Mouse (Mus musculus): ENCODE measurements around the gene Gm20532. TPM values are rescaled to one million over a fixed set of nuclear protein-coding genes. Genes with fewer than 3 reads are reported as not detected.

Gene Gm20532
- polyA plus RNA-seq, 1 experiment from 2014 or later = not detected

DNA sequence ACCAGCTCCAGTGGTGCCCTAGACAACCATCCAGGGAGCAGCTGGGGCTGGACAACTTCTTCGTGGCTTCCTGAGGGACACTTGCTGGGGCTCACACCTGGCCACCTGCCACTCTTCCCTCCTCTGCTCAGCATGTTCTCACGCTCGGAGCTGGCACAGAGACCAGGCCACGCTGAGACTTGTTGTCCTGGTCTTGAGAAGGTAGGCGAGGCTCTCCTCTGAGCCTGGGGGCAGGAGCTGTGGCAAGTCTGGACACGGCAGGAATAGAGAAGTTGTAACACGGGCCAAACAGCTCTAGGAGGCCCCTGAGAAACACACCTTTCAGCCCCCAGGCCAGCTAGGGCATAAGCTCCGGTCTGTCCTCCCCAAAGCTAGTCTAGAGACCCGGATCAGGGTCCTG is 32.5 kb upstream of the Gm20532 start:
- H3K27ac ChIP-seq (replicated peaks) = no peak overlapping the region
- 87% methylated on average over 9 of the region's 9 CpGs for WGBS

GRCm38 (mm10) chr2:26555076-26555475 is 31.4 kb upstream of the Gm20532 start:
- WGBS = 92% methylated on average over 4 of the region's 4 CpGs
- H3K4me1 ChIP-seq = peaks cover 26% of the 10 kb centered on the region
- no peaks in the 10 kb centered on the region for H3K36me3 ChIP-seq
- no peak overlapping the region for H3K4me3 ChIP-seq
- no peaks in the 10 kb centered on the region for H3K9me3 ChIP-seq (replicated peaks)
- H3K27me3 ChIP-seq (ENCODE audit: low read depth, poor library complexity, severe bottlenecking) = no peaks in the 10 kb centered on the region; the same call in 1 of the 2 replicates
- no peak for DNase-seq (ENCODE audit: low spot score)
- H3K27ac ChIP-seq (replicated peaks) = peak overlapping the region; percentile 35; the same call in 1 of the 2 replicates

More for the DNA sequence above, 32.5 kb upstream of the Gm20532 start:
- Histone ChIP-seq H3K4me3 (no peak overlapping the region), H3K9me3 (replicated peaks) (no peaks in the 10 kb centered on the region), H3K27me3 (ENCODE audit: low read depth, poor library complexity, severe bottlenecking) (no peaks in the 10 kb centered on the region; the same call in 1 of the 2 replicates), H3K4me1 (peaks cover 19% of the 10 kb centered on the region), H3K36me3 (no peaks in the 10 kb centered on the region)
- no peak for DNase-seq (ENCODE audit: low spot score)

- no peak for DNase-seq (ENCODE audit: low spot score)
- Histone ChIP-seq H3K27ac (replicated peaks) (peak overlapping the region; percentile 13), H3K4me1 (peaks cover 38% of the 10 kb centered on the region), H3K4me3 (no peak overlapping the region), H3K9me3 (replicated peaks) (no peaks in the 10 kb centered on the region), H3K36me3 (no peaks in the 10 kb centered on the region), H3K27me3 (ENCODE audit: low read depth, poor library complexity, severe bottlenecking) (peaks cover 8% of the 10 kb centered on the region; the same call in 1 of the 2 replicates)
- WGBS = 62% methylated on average over 4 of the region's 4 CpGs
Observed at GRCm38 (mm10) chr2:26556535-26556993, 29.9 kb upstream of the Gm20532 start.

DNA sequence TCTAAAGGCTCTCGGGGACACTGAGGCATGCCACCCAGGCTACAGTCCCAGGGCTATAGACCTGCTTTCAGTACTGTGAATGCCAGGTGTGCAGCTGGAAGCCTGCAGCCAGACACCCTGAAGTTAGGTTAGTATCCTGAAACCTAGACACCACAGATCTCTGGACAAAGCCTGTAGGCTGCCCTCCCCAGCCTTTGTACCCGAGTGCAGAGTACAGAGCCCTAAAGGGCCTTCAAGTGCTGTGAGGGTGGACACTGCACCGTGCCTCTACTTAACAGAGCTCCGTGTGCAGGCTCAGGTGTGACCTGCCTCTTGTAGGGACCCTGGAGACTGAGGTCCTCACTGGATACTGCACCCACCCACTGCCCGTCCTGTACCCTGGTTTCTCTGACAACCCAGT is 25.9 kb upstream of the Gm20532 start:
- no peak overlapping the region for H3K4me3 ChIP-seq
- 78% methylated on average over 5 of the region's 5 CpGs for WGBS
- no peaks in the 10 kb centered on the region for H3K9me3 ChIP-seq (replicated peaks)
- H3K4me1 ChIP-seq = peaks cover 42% of the 10 kb centered on the region
- H3K27me3 ChIP-seq (ENCODE audit: low read depth, poor library complexity, severe bottlenecking) = peaks cover 15% of the 10 kb centered on the region; the same call in 1 of the 2 replicates
- DNase-seq (ENCODE audit: low spot score) = no peak
- H3K27ac ChIP-seq (replicated peaks) = peak overlapping the region; percentile 69
- H3K36me3 ChIP-seq = no peaks in the 10 kb centered on the region

- H3K27me3 ChIP-seq (ENCODE audit: low read depth, poor library complexity, severe bottlenecking) = peaks cover 15% of the 10 kb centered on the region; the same call in 1 of the 2 replicates
- 48% methylated on average over 6 of the region's 6 CpGs for WGBS
- DNase-seq (ENCODE audit: low spot score) = peak; percentile 54
- no peaks in the 10 kb centered on the region for H3K36me3 ChIP-seq
- peak overlapping the region; percentile 69 for H3K27ac ChIP-seq (replicated peaks)
- no peak overlapping the region for H3K4me3 ChIP-seq
- no peaks in the 10 kb centered on the region for H3K9me3 ChIP-seq (replicated peaks)
- H3K4me1 ChIP-seq = peaks cover 39% of the 10 kb centered on the region
Observed at GRCm38 (mm10) chr2:26561351-26562016, 25.0 kb upstream of the Gm20532 start.

DNA sequence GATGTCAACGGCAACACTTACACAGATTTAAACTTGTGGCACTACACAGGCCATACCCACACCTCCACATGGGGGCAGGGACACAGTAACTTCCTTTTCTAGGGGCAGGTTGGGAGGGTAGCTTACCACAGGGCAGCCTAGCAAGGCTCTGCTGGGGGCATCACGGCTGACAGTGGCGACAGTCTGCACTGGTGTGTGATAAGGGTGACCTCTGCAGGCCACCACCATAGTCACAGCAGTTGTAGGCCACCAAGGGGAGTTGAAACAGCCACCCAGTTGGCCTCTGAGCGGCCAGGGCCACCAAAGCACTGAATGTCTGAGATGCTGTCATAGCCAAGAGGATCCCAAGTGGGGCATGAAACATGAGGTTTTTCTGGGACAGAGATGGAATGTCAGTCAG is 20.2 kb upstream of the Gm20532 start:
- Histone ChIP-seq H3K27me3 (ENCODE audit: low read depth, poor library complexity, severe bottlenecking) (peaks cover 8% of the 10 kb centered on the region; the same call in 1 of the 2 replicates), H3K4me3 (no peak overlapping the region), H3K36me3 (no peaks in the 10 kb centered on the region), H3K27ac (replicated peaks) (no peak overlapping the region), H3K4me1 (peaks cover 18% of the 10 kb centered on the region), H3K9me3 (replicated peaks) (no peaks in the 10 kb centered on the region)
- peak; percentile 63 for DNase-seq (ENCODE audit: low spot score)
- WGBS = 24% methylated on average over 4 of the region's 4 CpGs

DNA sequence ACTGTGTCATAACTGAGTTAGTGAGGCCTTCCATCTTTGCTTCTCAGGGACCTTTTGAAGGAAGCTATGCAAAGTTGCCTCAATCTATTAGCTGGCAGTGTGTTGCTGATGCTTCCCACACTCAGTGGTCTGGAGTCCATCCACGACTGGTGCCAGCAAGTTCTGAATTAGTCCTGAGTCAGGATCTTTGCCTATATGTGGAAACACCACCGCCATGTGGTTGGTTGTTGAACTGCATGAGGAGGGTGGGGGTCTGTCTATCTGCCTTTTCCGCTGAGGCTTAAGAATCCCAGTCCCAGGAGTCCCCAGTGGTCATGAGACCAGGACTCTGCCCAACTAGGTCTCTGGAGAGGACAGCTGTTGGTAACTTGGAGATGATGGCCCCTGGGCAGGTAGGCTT is 16.4 kb upstream of the Gm20532 start:
- H3K4me1 ChIP-seq = peaks cover 26% of the 10 kb centered on the region
- DNase-seq (ENCODE audit: low spot score) = peak; percentile 73
- no peaks in the 10 kb centered on the region for H3K36me3 ChIP-seq
- H3K27me3 ChIP-seq (ENCODE audit: low read depth, poor library complexity, severe bottlenecking) = no peaks in the 10 kb centered on the region
- H3K27ac ChIP-seq (replicated peaks) = no peak overlapping the region
- WGBS = 10% methylated on average over 3 of the region's 3 CpGs
- no peak overlapping the region for H3K4me3 ChIP-seq
- no peaks in the 10 kb centered on the region for H3K9me3 ChIP-seq (replicated peaks)

GRCm38 (mm10) chr2:26571400-26571799 is 15.0 kb upstream of the Gm20532 start:
- Histone ChIP-seq H3K9me3 (replicated peaks) (no peaks in the 10 kb centered on the region), H3K4me1 (peaks cover 32% of the 10 kb centered on the region), H3K27ac (replicated peaks) (peak overlapping the region; percentile 15; the same call in 1 of the 2 replicates), H3K27me3 (ENCODE audit: low read depth, poor library complexity, severe bottlenecking) (no peaks in the 10 kb centered on the region), H3K4me3 (no peak overlapping the region), H3K36me3 (no peaks in the 10 kb centered on the region)
- 83% methylated on average over 9 of the region's 9 CpGs for WGBS
- DNase-seq (ENCODE audit: low spot score) = no peak

- Histone ChIP-seq H3K9me3 (replicated peaks) (no peaks in the 10 kb centered on the region), H3K4me1 (peaks cover 32% of the 10 kb centered on the region), H3K4me3 (no peak overlapping the region), H3K36me3 (no peaks in the 10 kb centered on the region), H3K27ac (replicated peaks) (peak overlapping the region; percentile 15), H3K27me3 (ENCODE audit: low read depth, poor library complexity, severe bottlenecking) (no peaks in the 10 kb centered on the region)
- 76% methylated on average over 5 of the region's 5 CpGs for WGBS
- DNase-seq (ENCODE audit: low spot score) = no peak
Observed at GRCm38 (mm10) chr2:26571826-26572225, 14.6 kb upstream of the Gm20532 start.

- no peaks in the 10 kb centered on the region for H3K9me3 ChIP-seq (replicated peaks)
- no peaks in the 10 kb centered on the region for H3K36me3 ChIP-seq
- H3K4me3 ChIP-seq = no peak overlapping the region
- no peaks in the 10 kb centered on the region for H3K27me3 ChIP-seq (ENCODE audit: low read depth, poor library complexity, severe bottlenecking)
- no peak for DNase-seq (ENCODE audit: low spot score)
- peaks cover 40% of the 10 kb centered on the region for H3K4me1 ChIP-seq
- WGBS = 81% methylated on average over 12 of the region's 12 CpGs
- H3K27ac ChIP-seq (replicated peaks) = 0 out of 2 replicates have a peak overlapping the region, but pooled peaks have one; percentile 46
Observed at GRCm38 (mm10) chr2:26573396-26573795, 13.0 kb upstream of the Gm20532 start.

DNA sequence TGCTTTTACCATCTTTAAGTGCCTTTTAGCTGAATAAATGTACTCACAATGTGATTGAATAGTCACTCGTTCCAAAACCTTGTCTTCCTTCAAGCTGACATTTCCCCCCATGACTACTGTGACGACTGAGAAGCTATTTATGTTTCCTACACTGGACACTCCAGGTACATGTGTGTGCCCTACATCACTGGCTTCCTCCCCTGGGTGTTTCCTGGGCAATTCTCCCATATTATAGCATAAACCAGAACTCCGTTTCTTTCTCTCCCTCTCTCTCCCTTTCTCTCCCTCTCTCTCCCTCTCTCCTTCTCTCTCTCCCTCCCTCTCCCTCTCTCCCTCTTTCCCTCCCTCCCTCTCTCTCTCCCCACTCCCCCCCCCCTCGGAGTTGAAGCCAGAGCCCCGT is 12.6 kb upstream of the Gm20532 start:
- DNase-seq (ENCODE audit: low spot score) = no peak
- Histone ChIP-seq H3K36me3 (no peaks in the 10 kb centered on the region), H3K4me1 (peaks cover 42% of the 10 kb centered on the region), H3K27ac (replicated peaks) (peak overlapping the region; percentile 46), H3K4me3 (no peak overlapping the region), H3K9me3 (replicated peaks) (no peaks in the 10 kb centered on the region), H3K27me3 (ENCODE audit: low read depth, poor library complexity, severe bottlenecking) (no peaks in the 10 kb centered on the region)
- WGBS = 49% methylated on average over 5 of the region's 5 CpGs

GRCm38 (mm10) chr2:26574862-26575261 is 11.6 kb upstream of the Gm20532 start:
- Histone ChIP-seq H3K27ac (replicated peaks) (peak overlapping the region; percentile 46), H3K36me3 (no peaks in the 10 kb centered on the region), H3K4me3 (no peak overlapping the region), H3K4me1 (peaks cover 46% of the 10 kb centered on the region), H3K27me3 (ENCODE audit: low read depth, poor library complexity, severe bottlenecking) (no peaks in the 10 kb centered on the region), H3K9me3 (replicated peaks) (no peaks in the 10 kb centered on the region)
- 26% methylated on average over 5 of the region's 5 CpGs for WGBS
- peak; percentile 27 for DNase-seq (ENCODE audit: low spot score)

- Histone ChIP-seq H3K9me3 (replicated peaks) (no peaks in the 10 kb centered on the region), H3K4me1 (peaks cover 43% of the 10 kb centered on the region), H3K27ac (replicated peaks) (peak overlapping the region; percentile 76), H3K36me3 (no peaks in the 10 kb centered on the region), H3K4me3 (no peak overlapping the region), H3K27me3 (ENCODE audit: low read depth, poor library complexity, severe bottlenecking) (no peaks in the 10 kb centered on the region)
- WGBS = 90% methylated on average over 1 of the region's 1 CpGs
- no peak for DNase-seq (ENCODE audit: low spot score)
Observed at GRCm38 (mm10) chr2:26575378-26575777, 11.1 kb upstream of the Gm20532 start.

Measured in midbrain, embryonic 10.5 days (tissue).